Mouse (Mus musculus): Measurements from ENCODE around the gene Nbl1. TPM values are rescaled to one million over a fixed set of nuclear protein-coding genes. Genes with fewer than 3 reads are reported as not detected.

The Nbl1 gene
- 0.56 TPM for polyA plus RNA-seq (2014; fragmentation: Illumina TruSeq; extraction: RNeasy Lipid Tissue Mini Kit (QIAGEN cat#74804); ENCODE audit: low replicate concordance)

DNA sequence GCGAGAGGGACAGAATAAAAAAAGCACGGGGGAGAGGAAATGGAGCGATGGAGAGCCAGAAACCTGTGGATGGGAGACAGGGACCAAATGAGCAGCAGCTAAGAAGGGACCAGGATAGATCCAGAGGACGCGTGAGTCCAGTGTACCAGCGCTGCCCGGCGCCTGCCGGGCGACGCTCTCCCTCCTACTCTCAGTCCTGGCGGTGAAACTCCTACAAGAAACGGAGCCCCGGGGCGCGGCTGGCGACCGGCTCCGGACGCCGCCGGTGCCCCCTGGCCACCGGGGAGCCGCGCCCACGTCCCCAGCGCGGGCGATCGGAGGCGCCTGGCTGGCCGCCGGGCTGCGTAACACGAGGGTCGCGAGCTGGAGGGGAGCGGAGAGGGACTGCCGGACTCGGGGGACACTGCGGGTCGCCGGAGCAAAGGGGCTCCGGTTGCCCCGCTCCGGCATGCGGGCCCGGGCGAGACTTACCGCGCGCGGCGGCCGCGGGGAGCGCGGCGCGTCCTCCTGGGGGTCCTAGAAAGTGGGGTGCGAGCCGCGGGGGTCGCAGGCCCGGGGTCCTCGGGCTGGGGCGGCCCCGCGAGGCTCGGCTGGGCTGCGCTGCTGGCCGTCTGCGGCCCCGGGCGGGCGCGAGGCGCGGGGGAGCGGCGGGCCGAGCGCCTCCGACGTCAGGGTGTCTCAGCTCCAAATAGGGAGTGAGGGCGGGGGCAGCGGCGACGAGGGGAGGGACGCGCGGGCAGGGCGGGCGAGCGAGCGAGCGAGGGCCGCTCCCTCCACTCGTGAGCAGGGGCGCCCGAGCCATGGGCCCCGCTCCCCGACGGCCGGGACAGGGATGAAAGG lies at the start of gene Nbl1:
TSS of gene Nbl1 (minus strand) at position 638 of the 840 bp plus-strand sequence.

DNA sequence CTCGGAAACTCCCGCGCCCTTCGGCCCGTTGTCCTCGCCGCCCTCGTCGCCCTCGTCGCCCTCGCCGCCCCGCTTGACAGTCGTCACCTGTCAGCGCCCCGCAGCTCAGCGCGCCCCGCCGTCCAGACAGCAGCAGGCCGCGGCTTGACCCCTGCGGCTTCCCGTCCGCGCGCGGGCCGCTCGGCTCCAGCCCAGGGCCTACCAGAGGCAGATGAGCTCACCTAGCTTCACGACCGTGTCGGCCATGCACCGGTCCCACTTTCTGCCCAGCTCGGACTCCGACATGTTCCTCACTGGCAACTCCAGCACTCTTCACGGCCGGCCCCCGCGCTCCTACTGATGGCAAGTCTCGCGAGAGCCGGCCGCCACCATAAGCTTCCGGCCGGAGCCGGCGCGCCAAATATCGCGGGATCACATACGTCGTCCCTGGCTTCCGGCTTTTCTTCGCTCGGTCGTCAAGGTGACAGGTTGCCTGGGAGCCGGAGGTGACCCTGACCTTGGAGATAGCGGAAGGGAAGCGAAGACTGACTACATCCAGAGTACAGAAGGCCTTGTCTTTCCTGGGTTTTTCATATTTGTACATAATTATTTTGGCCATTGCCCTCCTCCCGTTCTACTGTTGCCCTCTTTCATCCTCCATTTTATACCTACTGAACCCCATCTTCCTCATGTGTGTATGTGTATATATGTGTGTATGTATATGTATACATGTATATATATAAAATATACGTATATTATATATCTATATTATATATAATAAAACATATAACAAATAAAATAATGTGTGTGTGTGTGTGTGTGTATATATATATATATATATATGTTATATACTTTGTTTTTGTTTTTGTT lies 38.1 kb upstream of the Nbl1 start, which contains the start of gene Minos1:
TSS of gene Minos1 (minus strand) at position 413 of the 849 bp plus-strand sequence.

DNA sequence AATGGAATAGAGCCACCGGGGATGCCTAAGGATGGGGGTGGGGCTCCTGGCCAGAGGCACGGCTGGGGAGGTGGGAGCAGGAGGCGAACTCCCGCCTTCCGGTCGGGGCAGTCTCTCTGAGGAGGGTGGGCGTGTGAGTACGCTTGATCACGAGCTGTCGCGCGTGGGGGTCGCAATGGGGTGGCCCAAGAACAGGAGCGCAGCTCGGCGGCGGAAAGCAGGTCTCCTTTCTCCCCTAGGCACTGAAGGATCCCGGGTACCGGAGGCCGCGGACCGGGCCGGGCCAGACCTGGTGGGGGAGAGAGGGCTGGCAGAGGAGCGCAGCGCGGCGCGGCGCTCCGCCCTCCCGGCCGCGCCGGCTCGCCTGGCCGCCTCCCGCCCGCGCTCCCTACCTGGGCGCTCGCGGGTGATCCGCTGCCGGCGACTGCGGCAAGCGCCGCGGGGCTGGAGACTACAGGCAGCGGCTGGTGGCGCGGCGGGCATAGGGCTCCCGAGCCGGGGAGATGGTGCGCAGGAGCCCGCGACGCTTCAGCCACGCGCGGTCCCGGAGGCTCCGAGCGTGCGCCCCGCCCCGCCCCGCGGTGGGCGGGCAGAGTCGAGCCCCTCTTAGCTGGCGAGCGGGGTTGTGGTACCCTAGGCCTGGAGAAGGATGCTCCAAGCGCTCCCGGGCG lies 17.6 kb downstream of the Nbl1 start, which contains the start of gene Htr6:
TSS of gene Htr6 (minus strand) at position 530 of the 671 bp plus-strand sequence.

Other genes starting within 250 kb of the Nbl1 start
- 0.48 TPM for gene Pla2g5, start 229.5 kb downstream of the Nbl1 start, polyA plus RNA-seq (2014; fragmentation: Illumina TruSeq; extraction: RNeasy Lipid Tissue Mini Kit (QIAGEN cat#74804); ENCODE audit: low replicate concordance)
- gene Gm13030, start 219.0 kb downstream of the Nbl1 start, polyA plus RNA-seq (2014; fragmentation: Illumina TruSeq; extraction: RNeasy Lipid Tissue Mini Kit (QIAGEN cat#74804); ENCODE audit: low replicate concordance), result not detected
- not detected for gene Pla2g2e, start 215.1 kb downstream of the Nbl1 start, polyA plus RNA-seq (2014; fragmentation: Illumina TruSeq; extraction: RNeasy Lipid Tissue Mini Kit (QIAGEN cat#74804); ENCODE audit: low replicate concordance)
- gene Otud3, start 179.0 kb downstream of the Nbl1 start, polyA plus RNA-seq (2014; fragmentation: Illumina TruSeq; extraction: RNeasy Lipid Tissue Mini Kit (QIAGEN cat#74804); ENCODE audit: low replicate concordance), result 2.1 TPM
- gene Rnf186, start 125.9 kb downstream of the Nbl1 start, polyA plus RNA-seq (2014; fragmentation: Illumina TruSeq; extraction: RNeasy Lipid Tissue Mini Kit (QIAGEN cat#74804); ENCODE audit: low replicate concordance), result 5.7 TPM
- 3.8 TPM for gene Tmco4, start 120.1 kb downstream of the Nbl1 start, polyA plus RNA-seq (2014; fragmentation: Illumina TruSeq; extraction: RNeasy Lipid Tissue Mini Kit (QIAGEN cat#74804); ENCODE audit: low replicate concordance)
- gene Htr6, start 17.4 kb downstream of the Nbl1 start, polyA plus RNA-seq (2014; fragmentation: Illumina TruSeq; extraction: RNeasy Lipid Tissue Mini Kit (QIAGEN cat#74804); ENCODE audit: low replicate concordance), result not detected
- gene Minos1, start 38.1 kb upstream of the Nbl1 start, polyA plus RNA-seq (2014; fragmentation: Illumina TruSeq; extraction: RNeasy Lipid Tissue Mini Kit (QIAGEN cat#74804); ENCODE audit: low replicate concordance), result 235 TPM
- 39.4 TPM for gene Capzb, start 99.9 kb upstream of the Nbl1 start, polyA plus RNA-seq (2014; fragmentation: Illumina TruSeq; extraction: RNeasy Lipid Tissue Mini Kit (QIAGEN cat#74804); ENCODE audit: low replicate concordance)
- gene Pqlc2, start 217.7 kb upstream of the Nbl1 start, polyA plus RNA-seq (2014; fragmentation: Illumina TruSeq; extraction: RNeasy Lipid Tissue Mini Kit (QIAGEN cat#74804); ENCODE audit: low replicate concordance), result 2.8 TPM
- 2.7 TPM for gene Akr7a5, start 217.8 kb upstream of the Nbl1 start, polyA plus RNA-seq (2014; fragmentation: Illumina TruSeq; extraction: RNeasy Lipid Tissue Mini Kit (QIAGEN cat#74804); ENCODE audit: low replicate concordance)

All from small intestine, adult 10 weeks (tissue).